Mouse (Mus musculus): Measurements from ENCODE around the gene Acot6. TPM values are rescaled to one million over a fixed set of nuclear protein-coding genes. Genes with fewer than 3 reads are reported as not detected.
"Not testable (repeated sequence)": the region's sequence is repeated elsewhere in the genome, so short reads cannot be mapped to it uniquely, and the experiment has no call there.

The Acot6 gene
- polyA plus RNA-seq, 1 experiment from 2014 or later: 1.2 TPM

GRCm38 (mm10) chr12:84067752-84068151 lies 32.7 kb upstream of the Acot6 start:
- 79% methylated on average over 4 of the region's 4 CpGs for WGBS
- Histone ChIP-seq H3K27me3 (peaks cover 16% of the 10 kb centered on the region), H3K9ac (replicated peaks) (no peak overlapping the region), H3K27ac (replicated peaks) (no peak overlapping the region), H3K36me3 (no peaks in the 10 kb centered on the region), H3K4me1 (0 out of 2 replicates have a peak, but pooled peaks cover 4% of the 10 kb centered on the region), H3K4me2 (replicated peaks) (no peak overlapping the region), H3K9me3 (0 out of 2 replicates have a peak, but pooled peaks cover 3% of the 10 kb centered on the region), H3K4me3 (no peak overlapping the region)
- no peak for ATAC-seq (replicated peaks)

DNA sequence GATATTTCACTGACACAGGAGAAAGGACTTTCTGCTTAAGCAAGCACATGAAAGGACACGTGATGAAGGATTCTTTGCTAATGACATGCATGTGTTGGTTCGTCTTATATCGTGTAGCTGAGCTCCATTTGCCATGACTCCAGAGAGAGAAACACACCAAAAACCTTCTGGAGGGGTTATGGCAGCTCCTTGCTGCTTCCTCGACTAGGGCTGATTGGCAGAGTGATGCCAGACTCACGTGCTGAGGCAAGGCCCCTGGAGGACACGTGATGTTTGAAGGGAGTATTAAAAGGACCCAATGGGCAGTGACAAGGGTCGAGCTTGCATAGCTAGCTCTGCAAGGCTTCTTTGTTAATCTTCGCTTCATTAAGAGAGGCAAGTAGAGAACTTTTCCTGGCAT lies 32.2 kb upstream of the Acot6 start:
- 55% methylated on average over 8 of the region's 8 CpGs for WGBS
- Histone ChIP-seq H3K27ac (replicated peaks) (no peak overlapping the region), H3K27me3 (peaks cover 16% of the 10 kb centered on the region)

GRCm38 (mm10) chr12:84068986-84069385 lies 31.5 kb upstream of the Acot6 start, which contains the start of gene Acot5:
TSS of gene Acot5 (plus strand) at chr12:84069325.
- Histone ChIP-seq H3K9ac (replicated peaks) (peak within 1 kb of the TSS; percentile 24; the same call in 1 of the 2 replicates), H3K27me3 (peaks cover 16% of the 10 kb centered on the region)
- 61% methylated on average over 9 of the region's 9 CpGs for WGBS

More for the DNA sequence above, 32.2 kb upstream of the Acot6 start:
- ATAC-seq (replicated peaks): no peak
- Histone ChIP-seq H3K9ac (replicated peaks) (no peak overlapping the region), H3K4me1 (0 out of 2 replicates have a peak, but pooled peaks cover 4% of the 10 kb centered on the region), H3K36me3 (no peaks in the 10 kb centered on the region), H3K4me2 (replicated peaks) (no peak overlapping the region), H3K9me3 (no peaks in the 10 kb centered on the region), H3K4me3 (no peak overlapping the region)

DNA sequence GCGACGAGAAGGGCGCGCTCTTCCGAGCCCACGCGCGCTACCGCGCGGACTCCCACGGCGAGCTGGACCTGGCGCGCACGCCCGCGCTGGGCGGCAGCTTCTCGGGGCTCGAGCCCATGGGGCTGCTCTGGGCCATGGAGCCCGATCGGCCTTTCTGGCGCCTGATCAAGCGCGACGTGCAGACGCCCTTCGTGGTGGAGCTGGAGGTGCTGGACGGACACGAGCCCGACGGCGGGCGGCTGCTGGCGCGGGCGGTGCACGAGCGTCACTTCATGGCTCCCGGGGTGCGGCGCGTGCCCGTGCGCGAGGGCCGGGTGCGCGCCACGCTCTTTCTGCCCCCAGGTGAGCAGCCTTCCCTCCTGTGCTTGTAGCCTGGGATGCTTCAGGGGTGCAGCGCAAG lies 30.9 kb upstream of the Acot6 start:
- under 1% methylated on average over 45 of the region's 52 CpGs for WGBS
- peak overlapping the region; percentile 24; the same call in 1 of the 2 replicates for H3K9ac ChIP-seq (replicated peaks)
- not testable (repeated sequence) for H3K9me3 ChIP-seq

More at GRCm38 (mm10) chr12:84068986-84069385, 31.5 kb upstream of the Acot6 start, which contains the start of gene Acot5:
- H3K4me2 ChIP-seq (replicated peaks): peak within 1 kb of the TSS; percentile 55
- no peak for ATAC-seq (replicated peaks)
- no peaks in the 10 kb centered on the region for H3K9me3 ChIP-seq
- no peak within 1 kb of the TSS for H3K27ac ChIP-seq (replicated peaks)
- H3K4me1 ChIP-seq: 0 out of 2 replicates have a peak, but pooled peaks cover 4% of the 10 kb centered on the region
- no peaks in the 10 kb centered on the region for H3K36me3 ChIP-seq
- H3K4me3 ChIP-seq: peak within 1 kb of the TSS; percentile 43

DNA sequence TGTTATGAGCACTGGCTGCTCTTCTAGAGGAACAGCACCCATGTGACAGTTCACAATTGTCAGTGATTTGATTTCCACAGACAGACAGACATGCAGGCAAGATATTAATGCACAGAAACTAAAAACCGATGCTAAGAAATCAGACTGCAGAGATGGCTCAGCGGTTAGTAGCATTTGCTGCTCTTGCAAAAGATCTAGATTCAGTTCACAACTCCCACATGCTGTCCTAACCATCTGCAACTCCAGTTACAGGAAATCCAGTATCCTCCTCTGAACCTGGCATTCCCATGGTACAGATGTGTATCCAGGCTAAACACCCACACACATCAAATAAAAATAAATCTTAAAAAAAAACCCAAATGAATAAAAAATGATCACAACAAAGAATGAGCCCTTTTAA lies 28.8 kb upstream of the Acot6 start:
- no peak overlapping the region for H3K4me3 ChIP-seq
- no peak overlapping the region for H3K9ac ChIP-seq (replicated peaks)
- no peaks in the 10 kb centered on the region for H3K9me3 ChIP-seq
- H3K36me3 ChIP-seq: no peaks in the 10 kb centered on the region
- H3K4me1 ChIP-seq: 0 out of 2 replicates have a peak, but pooled peaks cover 4% of the 10 kb centered on the region
- WGBS: 94% methylated on average over 2 of the region's 2 CpGs
- no peak for ATAC-seq (replicated peaks)
- peaks cover 16% of the 10 kb centered on the region for H3K27me3 ChIP-seq
- H3K27ac ChIP-seq (replicated peaks): no peak overlapping the region
- H3K4me2 ChIP-seq (replicated peaks): no peak overlapping the region

More for the DNA sequence above, 30.9 kb upstream of the Acot6 start:
- H3K4me3 ChIP-seq: peak overlapping the region; percentile 43
- not testable (repeated sequence) for H3K27ac ChIP-seq (replicated peaks); ATAC-seq (replicated peaks); H3K36me3 ChIP-seq; H3K4me1 ChIP-seq
- peak overlapping the region; percentile 55 for H3K4me2 ChIP-seq (replicated peaks)
- H3K27me3 ChIP-seq: peaks cover 16% of the 10 kb centered on the region

DNA sequence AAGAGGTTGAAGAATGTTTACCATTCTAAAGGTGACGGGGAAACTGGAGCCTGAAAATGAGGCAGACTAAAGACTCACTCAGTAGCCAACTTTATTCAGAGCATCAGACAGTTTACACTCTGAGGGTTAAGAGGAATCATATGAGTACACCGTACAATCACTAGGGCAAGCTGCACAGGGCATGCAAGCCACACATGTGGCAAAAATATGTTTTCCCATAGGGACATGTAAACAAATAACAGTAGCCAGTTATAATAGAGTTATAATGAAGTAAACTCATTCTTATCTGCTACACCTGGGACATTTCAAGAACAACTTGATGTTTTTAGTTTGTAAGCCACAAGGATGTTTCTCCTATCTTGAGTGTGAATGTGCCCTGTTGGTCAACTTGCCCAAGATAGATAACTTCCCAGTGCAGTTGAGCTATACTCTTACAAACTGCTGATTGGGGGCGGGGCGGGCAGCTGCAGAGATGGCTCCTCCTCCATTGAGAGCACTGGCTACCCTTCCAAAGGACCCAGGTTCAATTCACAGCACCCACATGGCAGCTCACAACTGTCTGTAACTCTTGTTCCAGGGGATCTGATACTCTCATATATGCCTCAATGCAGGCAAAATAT lies 23.0 kb upstream of the Acot6 start:
- Histone ChIP-seq H3K36me3 (no peaks in the 10 kb centered on the region), H3K27me3 (no peaks in the 10 kb centered on the region), H3K9me3 (no peaks in the 10 kb centered on the region), H3K27ac (replicated peaks) (no peak overlapping the region), H3K9ac (replicated peaks) (no peak overlapping the region), H3K4me2 (replicated peaks) (no peak overlapping the region), H3K4me3 (no peak overlapping the region), H3K4me1 (no peaks in the 10 kb centered on the region)
- ATAC-seq (replicated peaks): no peak
- WGBS: 87% methylated on average over 4 of the region's 4 CpGs

DNA sequence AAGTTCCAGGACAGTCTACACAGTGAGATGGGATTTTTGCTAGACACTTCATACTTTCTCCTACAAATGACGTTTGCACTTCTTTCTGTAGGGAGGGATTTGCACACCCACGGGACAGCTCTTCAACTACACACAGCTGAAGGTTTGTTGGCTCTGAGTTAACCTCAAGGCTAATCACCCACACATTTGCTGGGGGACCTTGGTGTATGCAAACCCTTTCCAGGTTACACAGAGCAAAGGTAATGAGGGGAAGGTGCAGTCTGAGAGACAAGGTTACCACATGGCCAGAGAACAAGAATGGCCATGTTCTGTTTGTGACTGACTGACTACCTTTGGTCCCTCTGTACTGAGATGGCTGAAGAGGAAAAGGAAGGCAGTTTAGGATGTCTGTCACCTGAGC lies 16.6 kb upstream of the Acot6 start:
- Histone ChIP-seq H3K27ac (replicated peaks) (no peak overlapping the region), H3K4me1 (no peaks in the 10 kb centered on the region), H3K36me3 (no peaks in the 10 kb centered on the region), H3K4me2 (replicated peaks) (no peak overlapping the region), H3K9ac (replicated peaks) (no peak overlapping the region), H3K4me3 (no peak overlapping the region), H3K27me3 (no peaks in the 10 kb centered on the region), H3K9me3 (no peaks in the 10 kb centered on the region)
- ATAC-seq (replicated peaks): no peak
- 83% methylated on average over 2 of the region's 2 CpGs for WGBS

DNA sequence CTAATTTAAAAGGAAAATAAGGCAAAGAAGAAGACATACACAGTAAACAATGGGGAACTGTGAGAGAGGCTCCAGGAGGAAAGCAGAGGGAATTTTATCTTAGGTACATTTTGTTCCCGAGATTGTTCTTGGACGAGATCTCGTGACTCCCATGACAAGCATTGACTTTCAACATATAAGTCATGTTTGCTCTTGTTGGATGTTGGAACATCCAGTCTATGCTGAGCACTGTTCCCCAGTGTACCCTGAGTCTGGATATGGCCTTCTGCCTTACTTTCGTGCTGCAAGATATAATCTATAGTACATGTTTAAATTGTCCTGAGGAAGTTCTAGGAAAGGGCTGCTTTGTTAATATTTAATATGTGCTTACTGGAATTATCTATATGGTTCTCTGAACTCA lies 15.9 kb upstream of the Acot6 start:
- WGBS: 91% methylated on average over 4 of the region's 4 CpGs
- H3K4me2 ChIP-seq (replicated peaks): no peak overlapping the region
- H3K4me3 ChIP-seq: no peak overlapping the region
- H3K27me3 ChIP-seq: no peaks in the 10 kb centered on the region
- no peaks in the 10 kb centered on the region for H3K4me1 ChIP-seq
- no peak overlapping the region for H3K9ac ChIP-seq (replicated peaks)
- H3K27ac ChIP-seq (replicated peaks): no peak overlapping the region
- H3K9me3 ChIP-seq: no peaks in the 10 kb centered on the region
- no peak for ATAC-seq (replicated peaks)
- no peaks in the 10 kb centered on the region for H3K36me3 ChIP-seq

DNA sequence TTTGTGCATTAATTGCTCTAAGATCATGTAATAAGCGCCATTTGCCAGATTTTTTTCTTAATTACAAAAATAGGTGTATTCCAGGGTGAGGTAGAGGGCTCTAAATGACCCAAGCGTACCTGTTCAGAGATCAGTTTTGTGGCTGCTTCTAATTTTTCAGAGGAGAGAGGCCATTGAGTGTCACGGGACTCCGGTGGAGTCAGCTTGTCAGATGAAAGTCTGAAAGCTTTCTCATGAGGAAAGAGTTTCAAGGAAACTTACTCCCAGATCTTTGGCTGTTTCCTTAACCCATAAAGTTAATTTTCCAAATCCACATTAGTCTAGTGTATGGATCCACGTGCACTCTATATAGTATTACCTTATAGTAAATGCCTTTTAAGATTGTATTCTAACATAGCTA lies 5.8 kb upstream of the Acot6 start:
- H3K4me2 ChIP-seq (replicated peaks); H3K9ac ChIP-seq (replicated peaks); H3K36me3 ChIP-seq; ATAC-seq (replicated peaks); H3K4me3 ChIP-seq; H3K9me3 ChIP-seq; H3K4me1 ChIP-seq; H3K27me3 ChIP-seq; H3K27ac ChIP-seq (replicated peaks): not testable (repeated sequence)
- WGBS: 93% methylated on average over 5 of the region's 5 CpGs

GRCm38 (mm10) chr12:84099605-84100004 lies 849 bp upstream of the Acot6 start:
- H3K9me3 ChIP-seq: no peaks in the 10 kb centered on the region
- H3K27me3 ChIP-seq: no peaks in the 10 kb centered on the region
- H3K4me2 ChIP-seq (replicated peaks): no peak overlapping the region
- WGBS: 96% methylated on average over 2 of the region's 2 CpGs
- H3K27ac ChIP-seq (replicated peaks): no peak overlapping the region
- H3K9ac ChIP-seq (replicated peaks): no peak overlapping the region
- H3K4me3 ChIP-seq: no peak overlapping the region
- peaks cover 4% of the 10 kb centered on the region; the same call in 1 of the 2 replicates for H3K4me1 ChIP-seq
- no peak for ATAC-seq (replicated peaks)
- no peaks in the 10 kb centered on the region for H3K36me3 ChIP-seq

GRCm38 (mm10) chr12:84100071-84100470 lies 383 bp upstream of the Acot6 start:
- H3K9ac ChIP-seq (replicated peaks): no peak overlapping the region
- no peak overlapping the region for H3K27ac ChIP-seq (replicated peaks)
- 41% methylated on average over 1 of the region's 1 CpGs for WGBS
- H3K36me3 ChIP-seq: no peaks in the 10 kb centered on the region
- peak overlapping the region; percentile 60; the same call in 1 of the 2 replicates for H3K4me3 ChIP-seq
- no peaks in the 10 kb centered on the region for H3K27me3 ChIP-seq
- no peaks in the 10 kb centered on the region for H3K9me3 ChIP-seq
- peaks cover 4% of the 10 kb centered on the region; the same call in 1 of the 2 replicates for H3K4me1 ChIP-seq
- H3K4me2 ChIP-seq (replicated peaks): peak overlapping the region; percentile 85
- ATAC-seq (replicated peaks): no peak

DNA sequence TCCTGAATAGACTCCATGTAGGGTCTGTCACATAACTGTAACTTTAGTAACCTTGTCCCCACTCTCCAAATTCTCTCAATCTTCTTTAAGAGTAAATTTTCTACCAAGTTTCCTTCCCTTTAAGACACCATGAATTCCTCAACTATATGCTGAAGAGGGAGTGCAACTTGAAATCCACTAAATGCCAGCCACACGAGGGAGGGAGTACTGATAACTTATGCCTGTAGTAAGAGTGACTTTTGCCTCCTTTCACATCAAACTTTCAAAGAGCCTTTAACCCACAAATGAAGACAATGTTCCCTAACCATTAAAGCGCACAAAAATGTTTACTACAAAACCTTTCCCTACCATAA lies 1.0 kb downstream of the Acot6 start:
- whole genome bisulfite sequencing: 62% methylated on average over 2 of the region's 2 CpGs
- no peak for ATAC-seq (replicated peaks)
- no peaks in the 10 kb centered on the region for H3K9me3 ChIP-seq
- H3K4me2 ChIP-seq (replicated peaks): peak overlapping the region; percentile 85
- H3K9ac ChIP-seq (replicated peaks): peak overlapping the region; percentile 66
- H3K36me3 ChIP-seq: no peaks in the 10 kb centered on the region
- H3K27ac ChIP-seq (replicated peaks): no peak overlapping the region
- peaks cover 4% of the 10 kb centered on the region; the same call in 1 of the 2 replicates for H3K4me1 ChIP-seq
- no peaks in the 10 kb centered on the region for H3K27me3 ChIP-seq
- H3K4me3 ChIP-seq: peak overlapping the region; percentile 60

- Histone ChIP-seq H3K4me1 (no peaks in the 10 kb centered on the region), H3K9me3 (no peaks in the 10 kb centered on the region), H3K27me3 (no peaks in the 10 kb centered on the region), H3K36me3 (no peaks in the 10 kb centered on the region), H3K4me2 (replicated peaks) (no peak overlapping the region), H3K27ac (replicated peaks) (no peak overlapping the region), H3K4me3 (no peak overlapping the region), H3K9ac (replicated peaks) (no peak overlapping the region)
- WGBS: 74% methylated on average over 3 of the region's 3 CpGs
- ATAC-seq (replicated peaks): no peak
Observed at GRCm38 (mm10) chr12:84107012-84107411, 6.6 kb downstream of the Acot6 start.
